Mouse (Mus musculus): ENCODE measurements around the gene Fam186b. TPM values are rescaled to one million over a fixed set of nuclear protein-coding genes. Genes with fewer than 3 reads are reported as not detected.

The Fam186b gene
- polyA plus RNA-seq (2017; shearing (Covaris generic)) = under 1 TPM; 0.24 to 0.30 TPM

DNA sequence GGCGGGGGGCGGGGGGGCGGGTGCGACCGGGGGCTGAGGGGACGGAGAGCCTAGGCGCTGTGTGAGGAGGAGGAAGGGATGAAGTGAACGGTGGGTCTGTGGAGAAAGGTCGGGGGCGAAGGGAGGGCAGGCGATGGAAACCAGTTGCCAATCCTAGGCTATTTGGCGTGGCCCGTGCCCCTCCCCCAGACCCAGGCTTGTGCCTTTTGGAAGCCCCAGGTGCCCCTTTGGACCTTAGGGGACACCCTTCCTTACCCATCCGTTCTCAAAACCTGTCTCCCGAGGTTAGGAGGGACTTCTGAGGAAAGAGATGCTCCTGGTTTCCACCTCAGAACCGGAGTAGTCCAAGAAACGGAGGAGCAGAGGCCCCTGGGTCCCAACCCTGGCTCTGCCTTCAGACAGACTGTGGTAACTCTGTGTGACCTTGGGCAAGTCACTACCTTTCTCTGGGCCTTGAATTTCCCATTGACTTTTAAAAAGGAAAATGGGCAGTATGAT lies at the start of gene Fam186b:
TSS of gene Fam186b (minus strand) at position 405 of the 498 bp plus-strand sequence.
- ATAC-seq = no peak

DNA sequence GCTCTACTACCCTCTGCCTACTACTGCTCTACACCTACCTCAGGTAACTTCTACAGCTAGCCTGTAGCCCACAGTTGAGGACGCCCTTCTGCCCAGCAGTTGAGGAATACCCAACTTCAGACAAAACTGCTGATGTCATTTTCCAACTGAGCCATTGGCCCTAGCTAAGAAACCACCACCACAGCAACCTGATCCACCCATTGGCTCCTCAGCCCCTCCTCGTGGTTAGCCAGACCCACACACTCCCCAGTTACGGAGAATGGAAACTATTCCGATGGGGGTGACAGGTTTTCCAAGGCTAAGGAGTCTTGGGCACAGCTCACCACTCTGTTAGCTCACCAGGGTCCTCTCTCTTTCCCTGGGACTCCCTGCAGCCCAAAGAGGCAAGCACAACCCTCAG lies 49.3 kb upstream of the Fam186b start:
- ATAC-seq = no peak

DNA sequence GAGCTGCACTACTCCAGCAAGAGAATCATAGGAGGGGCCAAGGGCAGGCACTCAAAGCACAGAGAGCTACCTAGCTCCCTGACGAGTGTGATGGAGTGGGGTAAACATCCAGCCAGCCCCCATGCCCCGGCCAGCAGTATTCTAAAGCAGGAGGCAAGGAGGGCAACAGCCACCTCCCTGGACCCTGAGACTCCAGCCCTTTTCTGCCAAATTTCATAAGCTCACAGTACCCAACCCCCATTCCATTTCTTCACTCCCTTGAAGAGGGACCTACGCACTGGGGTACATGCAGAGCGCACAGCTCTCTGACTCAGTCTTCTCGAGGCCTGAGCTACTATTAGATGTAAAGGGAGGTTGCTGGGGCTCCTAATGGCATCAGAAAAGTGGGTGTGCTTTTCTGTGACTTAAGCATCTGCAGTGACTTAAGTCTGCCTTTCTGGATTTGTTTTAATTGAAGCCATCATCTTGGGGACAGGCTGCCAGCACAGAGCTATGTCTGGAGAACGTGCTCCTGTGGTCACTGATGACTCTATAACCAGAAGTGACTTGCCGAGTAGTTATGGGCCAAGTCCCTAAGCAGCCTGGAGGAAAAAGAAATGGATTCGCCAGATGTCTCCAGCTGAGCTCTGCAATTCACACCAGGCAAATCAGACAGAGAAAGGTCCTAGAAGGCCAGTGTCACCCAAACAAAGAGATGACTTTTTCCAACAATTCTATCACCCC lies 48.6 kb upstream of the Fam186b start:
- ATAC-seq = no peak

DNA sequence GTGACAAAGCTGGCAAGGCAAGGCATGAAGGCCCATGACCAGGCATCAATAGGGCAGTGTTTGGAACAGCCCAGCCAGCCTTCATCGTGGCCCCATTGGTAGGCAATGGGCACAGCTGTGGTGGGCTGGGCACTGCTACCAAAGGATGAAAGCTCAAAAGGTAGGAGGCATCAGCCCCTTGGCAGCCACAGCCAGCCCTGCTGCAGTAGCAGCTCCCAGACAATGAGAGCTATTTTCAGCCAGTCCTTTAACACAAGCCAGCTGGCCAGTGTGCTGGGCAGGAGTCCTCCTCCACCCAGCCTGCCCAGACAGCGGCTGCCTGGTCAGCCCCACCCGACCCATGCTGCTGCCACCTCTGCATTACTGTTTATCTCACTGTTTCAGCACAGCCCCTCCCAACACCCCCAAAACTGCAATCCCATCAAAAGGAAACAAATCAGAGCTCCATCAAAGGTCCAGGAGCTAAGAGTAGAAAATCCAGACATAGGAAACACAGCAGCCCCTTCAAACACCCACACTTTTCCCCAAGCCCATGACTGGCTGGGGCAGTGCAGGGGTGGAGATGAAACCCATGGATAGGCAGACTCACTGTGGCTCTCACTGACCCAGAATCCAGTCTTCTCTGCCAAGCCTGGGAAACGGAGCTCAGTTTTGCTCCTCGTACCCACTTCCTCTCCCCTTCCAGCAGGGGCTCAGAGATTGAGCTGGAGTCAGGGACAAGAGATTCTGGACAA lies 47.9 kb upstream of the Fam186b start:
- no peak for ATAC-seq

DNA sequence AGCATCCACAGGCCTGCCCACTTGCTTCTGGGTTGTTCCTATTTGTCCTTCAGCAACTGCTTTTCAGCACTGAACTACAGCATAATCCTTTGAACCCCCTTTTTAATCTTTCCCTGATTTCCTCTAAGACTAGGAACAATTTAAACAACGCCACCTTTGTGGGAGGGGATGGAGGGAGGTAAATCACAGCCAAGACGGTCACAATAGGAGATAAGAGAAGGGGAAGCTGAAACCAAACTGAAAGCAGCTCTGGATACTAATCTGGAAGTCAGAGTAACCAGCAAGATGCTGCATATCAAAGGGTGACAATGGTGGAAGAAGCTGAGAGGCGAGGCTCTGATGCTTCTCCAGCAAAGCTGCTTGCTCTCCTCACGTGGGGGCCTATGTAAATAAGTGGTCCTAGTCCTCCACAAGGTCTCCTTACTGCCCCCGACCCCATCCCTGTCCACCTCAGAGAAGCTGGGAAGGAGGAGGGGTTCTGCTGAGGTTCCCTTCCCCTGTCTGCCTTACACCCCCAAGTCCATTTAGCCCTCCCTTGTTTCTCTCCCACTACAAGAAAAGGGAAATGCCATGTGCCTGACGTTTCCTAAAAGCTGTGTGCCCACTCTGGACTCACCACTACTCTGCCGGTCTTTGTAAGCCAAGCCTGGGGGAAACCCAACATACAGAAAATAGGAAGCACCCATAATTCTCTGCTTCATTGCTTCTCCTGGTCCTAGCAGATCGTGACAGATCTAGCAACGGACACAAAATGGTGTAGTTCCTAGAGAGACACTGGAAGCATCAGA lies 46.7 kb upstream of the Fam186b start:
- no peak for ATAC-seq

DNA sequence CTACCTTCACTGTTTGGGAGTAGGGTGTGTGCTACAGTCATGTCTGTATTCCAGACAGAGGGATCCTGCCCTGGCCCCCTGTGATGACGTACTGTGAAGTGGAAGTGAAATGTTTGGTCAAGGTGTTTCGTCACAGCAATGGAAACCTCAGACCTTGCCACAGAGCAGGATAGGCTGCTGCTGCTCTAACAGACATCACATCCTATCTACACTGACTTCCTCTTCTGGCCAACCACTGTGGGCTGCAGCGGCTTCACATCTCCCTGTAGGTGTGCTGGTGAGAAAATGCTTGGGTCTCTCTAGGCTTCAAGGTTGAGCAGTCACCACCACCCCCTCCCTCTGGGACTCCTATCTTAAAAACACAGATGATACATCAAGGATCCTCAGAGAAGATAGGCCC lies 45.4 kb upstream of the Fam186b start:
- ATAC-seq = peak; percentile 92

DNA sequence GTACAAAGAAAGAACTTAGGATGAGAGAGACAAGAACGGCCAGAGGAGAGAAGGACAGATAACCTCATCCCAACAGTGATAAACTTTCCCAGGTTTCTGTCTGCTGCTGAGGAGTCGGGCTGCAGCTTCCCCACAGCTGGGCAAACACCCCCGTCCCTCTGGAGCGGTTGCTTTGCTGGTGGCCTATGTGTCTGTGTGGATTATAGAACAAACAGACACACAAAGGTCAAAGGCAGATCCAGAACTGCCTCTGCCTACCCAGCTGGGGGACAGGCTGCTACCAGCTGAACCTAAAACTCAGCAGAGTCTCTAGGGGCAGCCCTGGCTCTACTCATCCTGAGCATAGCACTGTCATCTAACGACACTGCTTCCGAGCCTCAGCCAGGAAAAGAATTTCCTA lies 44.0 kb upstream of the Fam186b start:
- no peak for ATAC-seq

DNA sequence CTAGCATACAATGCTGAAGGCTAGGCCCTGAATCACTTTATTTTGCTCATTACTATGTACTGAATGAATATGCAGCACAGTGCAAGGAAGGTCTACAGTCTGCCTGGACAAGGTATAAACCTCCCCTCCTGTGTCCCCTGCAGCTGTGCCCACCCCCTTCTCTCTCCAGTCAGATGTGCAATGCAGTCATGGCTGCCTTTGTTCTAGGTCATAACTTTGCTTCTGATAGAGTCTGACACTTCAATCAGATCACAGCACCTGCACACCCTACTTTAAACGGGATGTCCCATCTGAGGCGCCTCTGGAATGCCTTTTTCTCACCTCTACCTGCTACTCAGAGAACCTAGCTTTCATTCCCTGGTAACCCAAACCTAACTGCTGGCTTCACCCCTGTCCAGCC lies 43.2 kb upstream of the Fam186b start:
- ATAC-seq = no peak

DNA sequence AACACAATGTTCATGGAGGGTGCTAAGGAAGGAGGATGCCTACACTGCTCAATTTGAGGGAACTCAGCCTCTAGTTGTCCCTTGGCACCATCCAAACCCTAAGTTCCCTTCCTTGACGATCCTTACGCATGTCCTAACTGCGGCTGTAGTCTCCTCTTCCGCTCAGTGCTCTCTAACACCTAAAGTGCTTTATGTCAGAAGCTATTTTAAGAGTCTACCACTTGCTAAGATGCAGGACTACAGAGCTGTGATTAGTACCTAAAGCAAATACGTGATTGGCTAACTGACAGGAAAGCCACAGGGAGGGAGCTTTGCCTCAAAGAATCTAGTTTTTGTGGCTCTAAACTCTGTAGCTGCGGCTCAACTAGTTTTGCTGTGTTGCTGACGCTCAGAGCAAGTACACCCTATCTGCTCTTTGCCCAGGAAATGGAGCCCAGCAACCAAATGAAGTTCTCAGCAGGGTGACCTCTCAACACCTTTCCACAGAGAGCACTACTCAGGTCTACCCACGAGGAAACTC lies 40.2 kb upstream of the Fam186b start:
- peak; percentile 24 for ATAC-seq

DNA sequence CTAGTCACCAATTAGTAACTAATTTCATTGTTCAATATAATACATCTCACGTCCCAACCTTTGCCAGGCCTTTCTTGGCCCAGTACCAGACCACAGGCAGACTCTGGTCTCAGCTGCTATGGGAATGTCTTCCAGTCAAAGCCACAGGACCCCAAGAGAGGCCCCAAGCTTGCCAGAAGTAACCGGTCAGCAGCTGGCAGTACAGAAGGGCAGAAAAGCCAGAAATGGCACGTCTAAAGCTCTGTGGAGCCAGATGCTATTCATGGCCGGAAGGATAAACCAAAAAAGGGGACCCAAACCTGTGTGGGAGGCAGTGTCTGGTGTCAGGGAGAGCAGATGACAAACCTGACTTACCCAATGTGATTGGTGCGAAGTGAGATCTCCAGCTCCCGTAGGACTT lies 38.8 kb upstream of the Fam186b start:
- ATAC-seq = no peak

DNA sequence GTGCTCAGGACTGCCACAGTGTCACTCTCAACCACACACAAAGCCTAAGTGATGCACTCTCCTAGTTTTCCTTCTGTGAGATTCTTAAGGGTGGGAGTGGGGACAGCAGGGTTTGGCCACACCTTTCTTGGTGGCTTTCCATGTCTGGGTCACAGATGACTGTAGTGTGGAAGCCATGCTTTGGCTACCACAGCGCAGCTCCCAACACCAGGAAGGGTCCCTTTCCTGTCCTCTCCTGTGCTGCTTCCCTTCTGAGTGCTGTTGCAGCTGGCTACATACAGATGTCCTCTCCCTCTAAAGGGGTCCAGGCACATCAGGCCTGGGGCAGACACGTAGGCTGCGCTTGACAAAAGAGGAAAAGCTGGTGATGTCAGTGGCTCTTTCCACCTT lies 38.0 kb upstream of the Fam186b start:
- no peak for ATAC-seq

DNA sequence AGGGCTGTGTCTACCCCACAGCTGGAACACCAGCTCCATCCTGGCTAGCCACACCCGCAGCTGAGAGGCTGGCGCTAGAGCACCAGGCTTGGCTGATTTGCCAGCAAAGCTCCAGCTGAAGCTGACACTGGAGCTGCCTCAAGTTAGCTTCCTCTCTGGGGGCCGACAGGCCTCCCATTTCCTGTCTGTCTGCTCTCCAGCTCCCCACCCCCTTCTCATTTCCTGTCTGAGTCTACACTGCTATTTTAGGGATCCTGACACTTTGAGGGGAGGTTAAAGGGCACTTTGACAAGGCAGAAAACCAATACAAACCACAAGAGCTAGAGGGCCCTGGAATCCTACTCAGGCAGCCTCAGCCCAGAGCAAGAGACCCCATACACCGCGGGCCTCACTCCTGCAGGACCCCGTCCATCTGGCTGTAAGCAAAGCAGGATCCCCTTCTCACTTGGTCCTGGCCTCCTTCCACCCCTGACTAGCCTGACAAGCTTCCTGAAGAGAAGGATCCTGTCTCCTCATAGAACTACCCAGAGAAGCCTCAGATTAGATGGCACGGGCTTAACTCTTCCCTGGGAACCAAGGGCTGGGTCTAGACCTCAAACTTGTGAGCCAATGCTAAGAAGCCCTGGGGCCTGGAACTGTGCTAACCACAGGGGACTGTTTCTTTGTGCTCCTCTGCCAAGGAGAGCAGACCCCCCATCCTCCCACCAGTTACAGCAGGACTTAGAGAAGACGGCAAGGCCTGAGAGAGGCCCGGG lies 37.4 kb upstream of the Fam186b start:
- peak; percentile 90 for ATAC-seq

DNA sequence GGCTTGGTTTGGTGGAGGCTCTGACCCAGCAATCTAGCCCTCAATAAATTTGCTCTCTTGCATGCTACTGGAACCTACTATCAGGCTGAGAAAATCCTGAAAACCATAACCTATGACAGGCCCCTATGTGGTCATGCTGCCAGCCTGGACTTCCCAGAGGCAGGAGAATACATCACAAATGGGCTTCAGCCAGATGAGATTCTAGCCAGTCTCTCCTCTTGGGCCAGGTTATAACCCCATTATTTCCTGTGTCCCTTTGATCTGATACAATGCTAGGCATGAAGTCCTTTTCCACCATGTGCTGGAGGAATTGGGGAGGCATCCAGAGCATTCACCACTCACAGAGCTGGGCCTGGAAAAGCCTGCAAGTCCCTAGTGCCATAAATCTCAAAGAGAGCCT lies 36.4 kb upstream of the Fam186b start:
- ATAC-seq = no peak

DNA sequence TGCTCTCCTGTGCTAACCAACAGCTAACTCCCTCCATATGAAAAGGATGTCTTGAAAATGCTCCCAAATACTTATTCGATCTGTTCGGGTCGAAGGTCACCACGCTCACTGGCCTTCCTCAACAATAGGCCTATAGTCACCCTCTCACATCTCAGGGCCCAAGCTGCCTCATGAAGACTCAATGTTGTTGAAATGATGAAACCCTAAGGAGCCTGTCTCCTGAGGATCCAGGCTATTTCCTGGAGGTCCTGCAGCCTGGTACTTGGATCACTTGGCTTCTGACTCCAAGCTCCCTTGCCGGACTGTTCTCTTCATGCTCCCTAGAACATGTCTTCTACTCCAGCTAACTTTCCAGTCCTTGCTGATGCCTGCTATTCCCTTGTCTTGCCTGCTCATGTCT lies 35.7 kb upstream of the Fam186b start:
- no peak for ATAC-seq

DNA sequence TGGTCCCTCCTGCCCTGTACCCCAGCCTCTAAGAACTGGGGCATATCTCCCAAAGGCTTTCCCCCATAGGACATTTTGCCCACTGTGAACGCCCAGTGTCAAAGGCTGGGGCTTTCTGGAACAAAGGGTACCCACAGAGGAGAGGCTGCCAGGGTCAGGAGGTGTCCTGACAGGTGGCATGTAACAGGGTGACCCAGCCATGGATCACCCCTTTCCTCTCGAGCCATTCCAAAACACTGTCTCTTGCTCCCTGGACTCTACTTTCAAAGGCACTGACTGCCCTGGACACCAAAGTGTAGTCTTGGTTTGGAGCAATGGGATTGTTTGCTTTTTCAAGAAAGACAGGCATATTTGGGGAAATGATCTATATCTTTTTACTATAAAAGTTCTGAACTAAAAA lies 34.6 kb upstream of the Fam186b start:
- ATAC-seq = no peak

DNA sequence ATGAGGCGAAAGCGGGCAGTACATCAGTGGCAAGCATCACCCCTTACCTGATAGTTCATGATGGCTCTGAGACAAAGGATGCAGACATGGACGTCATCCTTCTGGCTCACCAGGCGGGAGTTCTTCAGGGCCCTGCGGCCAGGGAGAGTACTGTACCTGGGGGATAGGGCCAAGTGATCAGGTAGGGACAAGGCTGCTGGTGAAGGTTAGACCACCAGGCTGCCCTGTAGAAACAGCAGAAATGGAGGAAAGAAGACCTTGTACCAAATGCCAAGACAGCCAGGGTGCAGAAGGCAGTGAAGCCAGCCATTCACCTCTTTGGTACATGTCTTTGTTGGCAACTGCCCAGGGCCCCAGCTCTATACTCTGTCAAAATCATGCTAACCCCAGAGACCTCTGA lies 32.3 kb upstream of the Fam186b start:
- ATAC-seq = no peak

DNA sequence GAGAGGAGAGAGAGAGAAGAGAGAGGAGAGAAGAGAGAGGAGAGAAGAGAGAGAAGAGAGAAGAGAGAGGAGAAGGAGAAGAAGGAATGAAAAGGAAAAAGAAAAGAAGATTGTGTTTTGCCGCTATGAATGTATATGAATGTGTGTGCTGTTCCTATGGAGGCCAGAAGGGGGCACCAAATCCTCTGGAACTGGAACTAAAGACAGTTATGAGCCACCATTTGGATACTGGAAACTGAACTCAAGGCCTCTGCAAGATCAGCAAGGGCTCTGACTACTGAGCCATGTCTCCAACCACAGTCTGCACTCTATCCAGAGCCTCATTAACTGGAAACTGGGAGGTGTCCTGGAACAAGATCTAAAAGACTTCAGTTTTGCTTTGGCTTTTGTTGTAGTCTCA lies 31.3 kb upstream of the Fam186b start:
- peak; percentile 36 for ATAC-seq

DNA sequence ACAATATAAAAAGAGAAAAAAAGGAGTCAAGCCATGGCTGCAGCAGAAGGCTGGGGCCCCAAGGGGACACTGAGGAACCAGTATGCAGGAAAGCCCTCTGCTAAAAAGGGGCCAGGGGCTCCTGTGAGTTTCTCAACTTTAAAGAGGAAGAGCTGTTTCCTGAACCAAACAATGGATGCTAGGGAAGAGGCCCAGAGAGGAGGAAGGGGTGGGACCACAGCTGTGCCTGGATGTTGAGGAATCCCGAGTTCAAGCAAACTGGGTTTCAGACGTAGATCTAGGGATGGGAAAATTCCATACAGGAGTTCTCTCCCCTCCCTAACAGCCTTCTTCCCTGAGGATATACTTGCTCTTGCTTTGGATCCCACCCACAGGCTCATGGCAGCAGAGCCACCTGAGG lies 30.7 kb upstream of the Fam186b start:
- ATAC-seq = no peak

DNA sequence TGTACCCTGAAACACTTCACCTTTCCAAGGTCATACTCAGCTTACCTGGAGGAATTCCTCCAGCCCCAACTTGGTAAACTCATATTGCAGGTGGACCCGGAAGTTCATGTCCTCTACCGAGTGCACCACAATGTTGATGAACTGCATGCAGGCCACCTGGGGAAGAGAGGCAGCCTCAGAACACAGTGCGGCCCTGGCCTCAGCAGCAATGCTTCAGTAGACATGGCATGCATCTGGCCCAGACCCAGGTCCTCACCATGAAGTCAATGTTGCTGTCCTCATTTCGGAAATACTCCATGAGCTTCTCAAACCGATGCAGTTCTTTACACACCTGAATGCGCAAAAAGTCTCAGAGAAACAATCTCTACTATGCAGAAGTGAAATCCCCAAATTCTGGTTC lies 29.9 kb upstream of the Fam186b start:
- ATAC-seq = no peak

DNA sequence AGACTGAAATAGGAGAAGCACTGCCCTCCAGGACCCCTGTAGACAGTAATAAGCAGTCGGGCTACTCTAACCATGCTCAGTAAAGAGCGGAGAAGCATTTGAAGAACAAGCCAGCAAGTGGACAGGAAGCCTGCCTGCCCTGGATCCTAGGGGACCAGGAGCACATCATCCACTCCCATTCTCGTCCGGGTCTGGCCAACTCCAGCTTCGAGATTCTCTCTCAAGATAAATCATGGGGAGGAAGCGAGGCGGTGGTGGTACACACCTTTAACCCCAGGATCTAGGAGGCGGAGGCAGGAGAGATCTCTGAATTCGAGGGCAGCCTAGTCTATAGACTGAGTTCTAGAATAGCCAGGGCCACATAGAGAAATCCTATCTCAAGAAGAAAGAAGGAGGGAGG lies 28.5 kb upstream of the Fam186b start:
- ATAC-seq = no peak

DNA sequence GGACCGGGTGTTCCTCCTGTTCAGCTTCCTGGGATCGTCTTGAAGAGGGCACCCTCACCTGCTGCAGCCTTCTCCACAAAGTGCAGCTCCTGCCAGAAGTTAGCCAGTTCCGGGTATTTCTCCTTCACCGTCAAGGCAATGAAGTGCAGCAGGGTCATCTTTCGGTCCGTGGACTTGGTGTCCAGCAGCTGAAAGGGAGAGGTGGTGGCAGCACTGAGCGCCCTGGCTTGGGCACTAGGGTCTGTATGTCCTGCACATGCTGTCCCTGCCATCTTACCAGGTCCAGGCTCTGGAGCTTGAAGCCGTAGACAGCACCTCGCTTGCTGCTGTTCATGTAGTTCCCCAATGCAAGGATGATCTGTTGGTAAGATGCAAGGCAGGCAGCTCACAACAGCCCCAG lies 25.3 kb upstream of the Fam186b start:
- ATAC-seq = no peak

DNA sequence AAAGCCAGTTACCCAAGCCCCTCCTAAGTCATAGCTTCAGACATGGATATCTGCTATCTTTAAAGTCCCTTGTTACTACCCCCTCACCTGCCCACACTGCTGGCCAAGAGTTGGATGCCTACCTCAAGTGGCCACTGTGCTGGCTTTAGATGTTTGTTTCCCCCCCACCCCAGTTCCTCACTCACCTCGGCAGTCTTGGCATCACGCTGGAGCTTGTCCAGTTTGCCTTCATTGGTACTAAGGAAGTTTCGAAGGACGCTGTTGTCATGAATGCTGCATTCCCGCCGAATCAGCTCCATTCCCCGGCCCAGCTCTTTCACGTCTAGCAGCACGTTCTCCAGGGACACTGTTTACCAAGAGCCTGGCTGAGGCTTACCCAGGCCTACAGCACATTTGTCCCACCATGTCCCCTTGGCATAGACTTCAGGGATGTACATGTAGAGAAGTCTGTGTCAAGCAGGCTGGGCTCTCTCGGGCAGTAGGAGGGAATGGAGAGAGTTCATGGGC lies 24.5 kb upstream of the Fam186b start:
- ATAC-seq = no peak

Measured in activated CD4-positive, CD25-positive, alpha-beta regulatory T cell, adult 4 months (primary cell).